Comparison of ENCODE assay signal across 8 mouse cellular contexts in genomic region chr19:8872266-8872840, GRCm38 (mm10). TPM values are rescaled to one million over a fixed set of nuclear protein-coding genes. Genes with fewer than 3 reads are reported as not detected.
DNase-seq lines count a peak whose midpoint lies in the region; ATAC-seq and TF ChIP-seq lines count a peak whose summit lies in the region.

No protein-coding gene starts in this region.

- DNase-seq in kidney, adult 8-10 months: no peak
- no peak for DNase-seq in hindbrain, embryonic 14.5 days (ENCODE audit: low spot score)
- no peak for DNase-seq in midbrain, embryonic 14.5 days
- DNase-seq in ovary, adult 18-20 months (ENCODE audit: low spot score): no peak
- DNase-seq in left cerebral cortex, adult 9 months (ENCODE audit: low spot score in 2 of 2): no peak

- peaks cover 13% of the 10 kb centered on the region for H3K4me1 ChIP-seq in kidney, embryonic 15.5 days
- no peaks in the 10 kb centered on the region; the same call in 1 of the 2 replicates for H3K4me1 ChIP-seq in bone marrow, adult 2 months (ENCODE audit: control insufficient read depth, insufficient read depth, low read length)
- H3K4me1 ChIP-seq in hindbrain, embryonic 14.5 days (replicated peaks; ENCODE audit: control insufficient read depth, insufficient read depth, low read length): peaks cover 10% of the 10 kb centered on the region; the same call in 1 of the 2 replicates
- peaks cover 8% of the 10 kb centered on the region for H3K4me1 ChIP-seq in midbrain, embryonic 14.5 days (ENCODE audit: control insufficient read depth, insufficient read depth, low read length)

- H3K9me3 ChIP-seq in kidney, embryonic 15.5 days (replicated peaks): no peaks in the 10 kb centered on the region
- H3K9me3 ChIP-seq in hindbrain, embryonic 14.5 days (ENCODE audit: control insufficient read depth, low read length): no peaks in the 10 kb centered on the region
- H3K9me3 ChIP-seq in midbrain, embryonic 14.5 days (ENCODE audit: control insufficient read depth, low read length): no peaks in the 10 kb centered on the region

- peak overlapping the region; percentile 81 for H3K4me3 ChIP-seq in kidney, embryonic 15.5 days (replicated peaks)
- H3K4me3 ChIP-seq in bone marrow, adult 2 months (replicated peaks; ENCODE audit: control insufficient read depth, low read depth, low read length): peak overlapping the region; percentile 29
- peak overlapping the region; percentile 59 for H3K4me3 ChIP-seq in hindbrain, embryonic 14.5 days (replicated peaks; ENCODE audit: low read length)
- H3K4me3 ChIP-seq in midbrain, embryonic 14.5 days (replicated peaks; ENCODE audit: low read depth, low read length): peak overlapping the region; percentile 95

- H3K27ac ChIP-seq in kidney, embryonic 15.5 days: peak overlapping the region; percentile 86
- H3K27ac ChIP-seq in bone marrow, adult 2 months (ENCODE audit: control insufficient read depth, insufficient read depth, low read depth, low read length, poor library complexity): no peak overlapping the region
- 0 out of 2 replicates have a peak overlapping the region, but pooled peaks have one; percentile 83 for H3K27ac ChIP-seq in hindbrain, embryonic 14.5 days
- H3K27ac ChIP-seq in midbrain, embryonic 14.5 days (replicated peaks; ENCODE audit: low read depth, low read length): peak overlapping the region; percentile 77

- H3K27me3 ChIP-seq in kidney, embryonic 15.5 days: no peaks in the 10 kb centered on the region
- no peaks in the 10 kb centered on the region for H3K27me3 ChIP-seq in hindbrain, embryonic 14.5 days (ENCODE audit: control insufficient read depth, insufficient read depth, low read length)
- H3K27me3 ChIP-seq in midbrain, embryonic 14.5 days (ENCODE audit: control insufficient read depth, insufficient read depth, low read length): no peaks in the 10 kb centered on the region

- 60% methylated on average over 10 of the region's 10 CpGs for WGBS in kidney, embryonic 15.5 days
- 70% methylated on average over 10 of the region's 10 CpGs for WGBS in bone marrow, adult 2 months
- 78% methylated on average over 10 of the region's 10 CpGs for WGBS in hindbrain, embryonic 14.5 days
- WGBS in midbrain, embryonic 14.5 days: 79% methylated on average over 10 of the region's 10 CpGs

- peak overlapping the region; percentile 92 for H3K9ac ChIP-seq in kidney, embryonic 15.5 days
- H3K9ac ChIP-seq in hindbrain, embryonic 14.5 days: peak overlapping the region; percentile 77
- peak overlapping the region; percentile 93 for H3K9ac ChIP-seq in midbrain, embryonic 14.5 days (replicated peaks; ENCODE audit: low read length)

- TF ChIP-seq CTCF in bone marrow, adult 2 months (IDR thresholded peaks at IDR 0.05; ENCODE audit: control insufficient read depth, insufficient read depth, low read length): no peak

- H3K36me3 ChIP-seq in kidney, embryonic 15.5 days: peaks cover 44% of the 10 kb centered on the region
- peaks cover 44% of the 10 kb centered on the region for H3K36me3 ChIP-seq in hindbrain, embryonic 14.5 days (replicated peaks; ENCODE audit: control insufficient read depth, insufficient read depth)
- peaks cover 39% of the 10 kb centered on the region for H3K36me3 ChIP-seq in midbrain, embryonic 14.5 days (ENCODE audit: control insufficient read depth, insufficient read depth, low read length)

- H3K4me2 ChIP-seq in kidney, embryonic 15.5 days: peak overlapping the region; percentile 79
- H3K4me2 ChIP-seq in hindbrain, embryonic 14.5 days (replicated peaks): peak overlapping the region; percentile 85
- peak overlapping the region; percentile 84 for H3K4me2 ChIP-seq in midbrain, embryonic 14.5 days (ENCODE audit: low read length)

- ATAC-seq in kidney, embryonic 15.5 days (replicated peaks; ENCODE audit: low FRiP score): no peak
- no peak for ATAC-seq in hindbrain, embryonic 14.5 days (ENCODE audit: low FRiP score)
- no peak for ATAC-seq in midbrain, embryonic 14.5 days (ENCODE audit: low FRiP score, low TSS enrichment)
- no peak for ATAC-seq in monocyte, adult 5-6 weeks (replicated peaks; ENCODE audit: insufficient number of reproducible peaks, low FRiP score, low TSS enrichment, poor library complexity, severe bottlenecking)

- TF ChIP-seq POLR2A in bone marrow, adult 2 months (IDR thresholded peaks at IDR 0.05; ENCODE audit: borderline replicate concordance, control insufficient read depth, low read depth, low read length): no peak

RNA-seq across cellular contexts. Expression of gene Ubxn1, which starts 1.1 kb away (rescaled TPM):
- polyA plus RNA-seq in kidney, embryonic 15.5 days (2015; fragmentation: Nextera tagmentation; extraction: Ambion mirVana): 192 and 195 TPM in 2 replicates
- polyA plus RNA-seq in bone marrow, adult 2 months (2011; ENCODE audit: insufficient read depth, insufficient read length, low replicate concordance, missing spikeins): 110 and 112 TPM in 2 replicates
- polyA plus RNA-seq in hindbrain, embryonic 14.5 days (2014; fragmentation: Nextera tagmentation; extraction: Ambion mirVana): 129 and 131 TPM in 2 replicates
- 139 and 154 TPM in 2 replicates for polyA plus RNA-seq in midbrain, embryonic 14.5 days (2014; fragmentation: Nextera tagmentation; extraction: Ambion mirVana)
- 200 to 274 TPM (median 220 TPM) in 3 replicates for total RNA-seq in monocyte, adult 5-6 weeks (2017)

RNA-seq across cellular contexts. Expression of gene Uqcc3, which starts 8.4 kb away (rescaled TPM):
- polyA plus RNA-seq in kidney, embryonic 15.5 days (2015; fragmentation: Nextera tagmentation; extraction: Ambion mirVana): 69.5 and 72.8 TPM in 2 replicates
- polyA plus RNA-seq in bone marrow, adult 2 months (2011; ENCODE audit: insufficient read depth, insufficient read length, low replicate concordance, missing spikeins): 25.7 and 27.0 TPM in 2 replicates
- 49.1 and 60.6 TPM in 2 replicates for polyA plus RNA-seq in hindbrain, embryonic 14.5 days (2014; fragmentation: Nextera tagmentation; extraction: Ambion mirVana)
- 61.3 and 62.6 TPM in 2 replicates for polyA plus RNA-seq in midbrain, embryonic 14.5 days (2014; fragmentation: Nextera tagmentation; extraction: Ambion mirVana)
- total RNA-seq in monocyte, adult 5-6 weeks (2017): 45.0 to 55.1 TPM (median 54.5 TPM) in 3 replicates

RNA-seq across cellular contexts. Expression of gene Lbhd1, which starts 11.2 kb away (rescaled TPM):
- polyA plus RNA-seq in kidney, embryonic 15.5 days (2015; fragmentation: Nextera tagmentation; extraction: Ambion mirVana): 82.3 and 111 TPM in 2 replicates
- 1.6 and 2.1 TPM in 2 replicates for polyA plus RNA-seq in bone marrow, adult 2 months (2011; ENCODE audit: insufficient read depth, insufficient read length, low replicate concordance, missing spikeins)
- polyA plus RNA-seq in hindbrain, embryonic 14.5 days (2014; fragmentation: Nextera tagmentation; extraction: Ambion mirVana): 33.0 and 39.9 TPM in 2 replicates
- polyA plus RNA-seq in midbrain, embryonic 14.5 days (2014; fragmentation: Nextera tagmentation; extraction: Ambion mirVana): 34.9 and 38.0 TPM in 2 replicates
- 18.1 to 52.5 TPM (median 21.3 TPM) in 3 replicates for total RNA-seq in monocyte, adult 5-6 weeks (2017)

RNA-seq across cellular contexts. Expression of gene Gm49403, which starts 11.4 kb away (rescaled TPM):
- not detected in 2 replicates for polyA plus RNA-seq in kidney, embryonic 15.5 days (2015; fragmentation: Nextera tagmentation; extraction: Ambion mirVana)
- not detected in 2 replicates for polyA plus RNA-seq in bone marrow, adult 2 months (2011; ENCODE audit: insufficient read depth, insufficient read length, low replicate concordance, missing spikeins)
- not detected in 2 replicates for polyA plus RNA-seq in hindbrain, embryonic 14.5 days (2014; fragmentation: Nextera tagmentation; extraction: Ambion mirVana)
- polyA plus RNA-seq in midbrain, embryonic 14.5 days (2014; fragmentation: Nextera tagmentation; extraction: Ambion mirVana): not detected in 2 replicates
- total RNA-seq in monocyte, adult 5-6 weeks (2017): not detected in 3 replicates

RNA-seq across cellular contexts. Expression of gene 1810009A15Rik, which starts 16.3 kb away (rescaled TPM):
- polyA plus RNA-seq in kidney, embryonic 15.5 days (2015; fragmentation: Nextera tagmentation; extraction: Ambion mirVana): 100 TPM in 2 replicates
- 50.8 and 83.6 TPM in 2 replicates for polyA plus RNA-seq in bone marrow, adult 2 months (2011; ENCODE audit: insufficient read depth, insufficient read length, low replicate concordance, missing spikeins)
- 42.7 and 49.2 TPM in 2 replicates for polyA plus RNA-seq in hindbrain, embryonic 14.5 days (2014; fragmentation: Nextera tagmentation; extraction: Ambion mirVana)
- 40.4 and 43.1 TPM in 2 replicates for polyA plus RNA-seq in midbrain, embryonic 14.5 days (2014; fragmentation: Nextera tagmentation; extraction: Ambion mirVana)
- 62.5 to 90.9 TPM (median 65.3 TPM) in 3 replicates for total RNA-seq in monocyte, adult 5-6 weeks (2017)

Comparison
In these comparisons a context has a peak if more than half of its experiments do, and no peak if none do; other contexts are left out.
1. H3K4me3 ChIP-seq: peak in every context shown above with its lines; median percentile 95 in midbrain, embryonic 14.5 days; 81 in kidney, embryonic 15.5 days; 59 in hindbrain, embryonic 14.5 days; 29 in bone marrow, adult 2 months.
2. RNA of gene Lbhd1, which starts 11.2 kb away (polyA plus RNA-seq): 82.3 to 111 TPM in kidney, embryonic 15.5 days, 33.0 to 39.9 TPM in hindbrain, embryonic 14.5 days and 34.9 to 38.0 TPM in midbrain, embryonic 14.5 days; 1.6 to 2.1 TPM in bone marrow, adult 2 months; every median in the first group is over 10 times any median in the second.
3. Peak in every context shown above with its lines, with median percentiles within 50 percentile points of each other: H3K4me2 ChIP-seq and H3K9ac ChIP-seq.